Mouse (Mus musculus) midbrain, embryonic 10.5 days (tissue): Measurements from ENCODE around the gene Coil. TPM values are rescaled to one million over a fixed set of nuclear protein-coding genes. Genes with fewer than 3 reads are reported as not detected.
"Not testable (repeated sequence)": the region's sequence is repeated elsewhere in the genome, so short reads cannot be mapped to it uniquely, and the experiment has no call there.

Experiments
- DNase-seq: peaks from one replicate; pipeline ENCODE4 v3.0.0-alpha.2; 2017; ENCODE audit warnings: low spot score
- H3K27ac ChIP-seq: fragments of 300-500 bp; sonication (generic); replicated peaks from 2 replicates; pipeline ENCODE4 v1.5.1; 2016; ENCODE audit warnings: mild to moderate bottlenecking
- H3K27me3 ChIP-seq: fragments of 300-500 bp; sonication (generic); 2 replicates; pipeline ENCODE4 v1.6.1; 2016; ENCODE audit warnings: low read depth, mild to moderate bottlenecking; ENCODE audit not compliant: poor library complexity, severe bottlenecking
- H3K36me3 ChIP-seq: fragments of 300-500 bp; sonication (generic); 2 replicates; pipeline ENCODE4 v1.6.1; 2016; ENCODE audit warnings: mild to moderate bottlenecking, moderate library complexity
- H3K4me1 ChIP-seq: fragments of 300-500 bp; sonication (generic); 2 replicates; pipeline ENCODE4 v1.6.1; 2016
- H3K4me3 ChIP-seq: fragments of 300-500 bp; sonication (generic); 2 replicates; pipeline ENCODE4 v1.5.1; 2016; ENCODE audit warnings: mild to moderate bottlenecking, moderate library complexity
- H3K9me3 ChIP-seq: fragments of 300-500 bp; sonication (generic); replicated peaks from 2 replicates; pipeline ENCODE4 v1.6.1; 2016; ENCODE audit warnings: mild to moderate bottlenecking
- WGBS: fragments of 180-500 bp; shearing (Covaris S2); methylation state at CpG from one replicate; pipeline ENCODE4 v1.1.7; 2016; 5-methylcytosine and 5-hydroxymethylcytosine counted together
- polyA plus RNA-seq: library from polyadenylated mRNA; unstranded; fragments of >200 nt; fragmentation: Nextera tagmentation; extraction: Ambion mirVana; gene quantifications from 2 replicates; pipeline ENCODE4 v1.2.1, GENCODE M21; 2016

Coil gene
- polyA plus RNA-seq, 1 experiment from 2014 or later, result 30.3 TPM

DNA sequence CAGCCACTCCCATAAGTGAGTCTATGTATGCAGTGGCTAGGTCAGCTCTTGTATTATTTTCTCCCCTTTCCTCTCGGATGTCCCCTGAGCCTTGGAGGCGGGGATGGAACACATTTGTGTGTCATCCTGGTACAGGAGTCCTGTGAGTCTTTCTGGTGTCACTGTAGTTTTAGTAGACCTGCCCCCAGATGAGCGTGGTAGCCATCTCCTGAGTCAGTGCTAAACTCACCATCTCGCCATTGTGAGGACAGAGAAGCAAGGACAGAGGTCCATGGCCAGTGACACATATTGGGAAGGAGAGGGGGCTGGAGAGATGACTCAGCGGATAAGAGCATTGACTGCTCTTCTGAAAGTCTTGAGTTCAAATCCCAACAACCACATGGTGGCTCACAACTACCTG, 7.1 kb downstream of the Coil start:
- H3K36me3 ChIP-seq, result peaks cover 23% of the 10 kb centered on the region
- WGBS, result 92% methylated on average over 5 of the region's 5 CpGs
- no peak overlapping the region for H3K4me3 ChIP-seq
- peaks cover 15% of the 10 kb centered on the region for H3K4me1 ChIP-seq
- H3K27ac ChIP-seq, result no peak overlapping the region
- H3K9me3 ChIP-seq, result no peaks in the 10 kb centered on the region
- no peak for DNase-seq
- H3K27me3 ChIP-seq, result no peaks in the 10 kb centered on the region

DNA sequence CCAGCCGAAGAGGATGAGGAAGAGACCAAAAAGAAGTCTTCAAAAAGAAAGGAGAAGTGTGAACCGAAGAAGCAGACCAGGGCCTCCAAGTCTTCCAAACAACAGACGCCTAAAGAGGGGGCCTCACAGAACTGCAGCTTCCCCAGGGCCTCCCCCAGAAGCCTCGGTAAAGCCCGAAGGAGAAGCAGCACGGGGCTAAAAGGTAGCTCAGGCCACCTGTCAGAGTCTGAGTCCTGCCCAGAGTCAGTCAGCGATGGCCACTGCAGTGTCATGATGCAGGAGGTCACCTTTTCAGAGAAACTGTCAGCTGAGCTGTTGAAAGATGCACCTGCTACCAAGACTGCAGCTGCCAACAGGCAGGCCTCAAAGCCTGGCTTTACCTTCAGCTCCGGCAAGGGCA, 11.3 kb downstream of the Coil start:
- Histone ChIP-seq H3K27me3 (no peaks in the 10 kb centered on the region), H3K36me3 (peaks cover 63% of the 10 kb centered on the region), H3K4me3 (no peak overlapping the region), H3K4me1 (no peaks in the 10 kb centered on the region), H3K27ac (no peak overlapping the region), H3K9me3 (no peaks in the 10 kb centered on the region)
- WGBS, result 91% methylated on average over 8 of the region's 8 CpGs
- no peak for DNase-seq

DNA sequence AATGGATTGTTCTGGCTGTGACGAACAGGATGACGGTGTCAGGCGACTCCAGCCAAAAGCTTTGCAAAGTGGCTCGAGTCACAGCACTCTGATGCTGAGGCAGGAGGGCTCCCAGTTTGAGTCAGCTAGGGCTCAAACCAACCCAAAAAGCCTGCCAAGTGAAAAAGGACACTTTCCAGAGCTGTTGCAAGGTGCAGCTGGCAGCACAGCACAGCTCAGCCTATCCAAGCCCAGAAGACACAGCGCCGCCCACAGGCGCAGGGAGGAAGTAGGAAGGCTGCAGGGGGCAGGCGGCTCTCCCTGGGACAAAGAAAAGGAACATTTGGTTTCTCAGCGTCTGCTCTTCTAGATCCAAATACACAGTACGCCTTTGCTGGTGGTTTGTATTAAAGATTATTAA, 16.6 kb downstream of the Coil start:
- H3K27me3 ChIP-seq, result no peaks in the 10 kb centered on the region
- no peaks in the 10 kb centered on the region for H3K4me1 ChIP-seq
- H3K27ac ChIP-seq, result no peak overlapping the region
- no peaks in the 10 kb centered on the region for H3K9me3 ChIP-seq
- DNase-seq, result no peak
- H3K4me3 ChIP-seq, result no peak overlapping the region
- WGBS, result 87% methylated on average over 10 of the region's 10 CpGs
- H3K36me3 ChIP-seq, result peaks cover 90% of the 10 kb centered on the region

DNA sequence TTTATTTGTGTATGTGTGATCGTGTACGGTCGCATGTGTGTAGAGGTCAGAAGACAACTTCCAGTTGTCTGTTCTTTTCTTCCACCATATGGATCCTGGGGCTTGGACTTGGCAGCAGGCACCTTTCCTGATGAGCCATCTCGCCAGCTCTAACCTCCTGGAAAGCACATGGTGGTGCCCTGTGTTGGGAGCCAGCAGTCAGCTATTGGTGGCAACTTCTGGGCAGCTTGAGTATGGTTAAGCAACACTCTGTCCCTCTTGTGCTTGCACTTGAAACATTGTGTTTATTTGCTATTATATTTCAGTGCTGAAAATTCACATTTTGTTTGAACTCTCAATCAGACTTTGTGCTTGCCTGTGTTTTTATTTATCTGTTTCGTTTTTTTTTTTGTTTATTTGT, 18.9 kb downstream of the Coil start:
- 78% methylated on average over 5 of the region's 5 CpGs for WGBS
- peaks cover 70% of the 10 kb centered on the region for H3K36me3 ChIP-seq
- H3K9me3 ChIP-seq, result no peaks in the 10 kb centered on the region
- DNase-seq, result no peak
- no peak overlapping the region for H3K4me3 ChIP-seq
- H3K27ac ChIP-seq, result no peak overlapping the region
- no peaks in the 10 kb centered on the region for H3K4me1 ChIP-seq
- no peaks in the 10 kb centered on the region for H3K27me3 ChIP-seq

DNA sequence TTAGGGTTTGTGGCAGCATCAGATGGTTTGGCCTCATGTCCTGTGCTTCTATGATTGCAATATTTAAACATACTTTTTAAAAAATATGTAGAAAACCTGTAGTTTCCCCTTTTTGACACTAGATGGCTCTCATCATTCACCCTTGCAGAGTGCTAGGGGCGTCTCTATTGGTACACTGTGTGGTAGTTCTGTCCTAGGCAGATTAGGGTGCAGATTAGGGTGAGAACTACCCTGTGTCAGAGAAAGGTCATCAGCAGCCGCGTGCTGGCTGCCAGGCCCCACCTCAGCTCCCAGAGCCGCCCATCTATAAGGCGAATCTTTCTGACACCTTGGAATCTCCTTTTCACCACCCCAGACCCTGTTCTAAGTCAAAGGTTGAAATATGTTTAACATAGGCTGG, 19.5 kb downstream of the Coil start:
- Histone ChIP-seq H3K27ac (no peak overlapping the region), H3K4me1 (no peaks in the 10 kb centered on the region), H3K4me3 (no peak overlapping the region), H3K9me3 (no peaks in the 10 kb centered on the region), H3K27me3 (no peaks in the 10 kb centered on the region), H3K36me3 (peaks cover 65% of the 10 kb centered on the region)
- no peak for DNase-seq
- WGBS, result 72% methylated on average over 5 of the region's 5 CpGs

DNA sequence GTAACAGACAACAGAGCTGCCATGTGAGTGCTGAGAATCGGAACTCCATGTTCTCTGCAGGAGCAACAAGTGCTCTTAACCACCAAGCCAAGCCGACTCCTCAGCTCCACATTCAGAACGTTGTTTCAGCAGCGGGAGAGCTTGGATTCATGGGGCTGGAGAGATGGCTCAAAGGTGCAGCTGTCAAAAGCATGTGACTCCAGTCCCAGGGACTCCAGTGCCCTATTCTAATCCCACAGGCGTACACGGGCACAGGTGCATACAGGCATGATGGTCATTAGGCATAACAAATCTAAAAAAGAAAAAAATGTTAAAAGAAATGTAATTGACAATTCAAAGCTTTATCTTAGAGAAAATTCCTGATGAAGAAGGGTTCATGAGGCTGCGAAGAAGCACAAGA, 23.1 kb downstream of the Coil start:
- Histone ChIP-seq H3K36me3 (peaks cover 29% of the 10 kb centered on the region), H3K4me3 (no peak overlapping the region), H3K27me3 (peaks cover 5% of the 10 kb centered on the region), H3K9me3 (no peaks in the 10 kb centered on the region), H3K4me1 (peaks cover under 1% of the 10 kb centered on the region; the same call in 1 of the 2 replicates), H3K27ac (no peak overlapping the region)
- DNase-seq, result no peak
- WGBS, result 52% methylated on average over 7 of the region's 7 CpGs

DNA sequence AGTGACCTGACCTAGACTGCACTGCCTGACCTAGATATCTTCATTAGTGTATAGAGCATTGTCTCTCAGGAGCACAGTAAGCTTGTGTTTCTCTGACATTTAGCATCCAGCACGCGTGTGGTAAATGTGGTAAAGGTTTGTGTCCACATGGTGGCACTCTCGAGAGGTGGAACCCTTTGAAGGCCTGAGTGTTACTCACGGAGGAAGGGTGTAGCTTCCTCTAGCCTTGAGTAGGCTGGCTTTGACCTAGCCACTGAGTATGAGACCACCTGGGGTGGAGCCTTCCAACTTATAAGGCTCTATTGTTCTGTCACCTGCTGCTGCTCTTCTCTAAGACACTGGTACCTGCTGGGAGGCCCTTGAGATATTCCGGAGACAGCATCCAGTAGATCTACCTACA, 23.6 kb downstream of the Coil start:
- Histone ChIP-seq H3K27me3 (peaks cover 9% of the 10 kb centered on the region), H3K36me3 (peaks cover 25% of the 10 kb centered on the region), H3K4me1 (peaks cover 5% of the 10 kb centered on the region; the same call in 1 of the 2 replicates), H3K4me3 (no peak overlapping the region), H3K27ac (no peak overlapping the region), H3K9me3 (no peaks in the 10 kb centered on the region)
- DNase-seq, result no peak
- WGBS, result 20% methylated on average over 5 of the region's 5 CpGs

DNA sequence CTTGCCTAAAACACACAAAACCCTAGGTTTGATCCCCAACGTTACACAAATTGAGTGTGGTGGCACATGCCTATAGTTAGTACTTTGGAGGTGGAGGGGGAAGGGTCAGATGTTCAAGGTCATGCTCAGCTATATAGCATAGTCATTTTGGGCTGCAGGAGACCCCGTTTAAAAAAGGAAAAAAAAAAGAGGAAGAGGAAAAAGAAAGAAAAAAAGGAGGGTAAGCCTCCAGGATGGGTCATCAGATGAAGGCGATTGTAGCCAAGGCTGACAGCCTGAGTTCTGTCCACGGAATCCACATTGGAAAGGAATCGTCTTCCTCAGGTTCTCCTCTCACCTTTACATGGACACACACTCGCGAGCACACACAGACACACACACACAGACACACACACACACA, 24.4 kb downstream of the Coil start:
- DNase-seq, result no peak
- Histone ChIP-seq H3K36me3 (peaks cover 19% of the 10 kb centered on the region), H3K9me3 (no peaks in the 10 kb centered on the region), H3K27ac (no peak overlapping the region), H3K4me1 (peaks cover 13% of the 10 kb centered on the region), H3K4me3 (no peak overlapping the region), H3K27me3 (peaks cover 18% of the 10 kb centered on the region)
- 92% methylated on average over 7 of the region's 7 CpGs for WGBS

DNA sequence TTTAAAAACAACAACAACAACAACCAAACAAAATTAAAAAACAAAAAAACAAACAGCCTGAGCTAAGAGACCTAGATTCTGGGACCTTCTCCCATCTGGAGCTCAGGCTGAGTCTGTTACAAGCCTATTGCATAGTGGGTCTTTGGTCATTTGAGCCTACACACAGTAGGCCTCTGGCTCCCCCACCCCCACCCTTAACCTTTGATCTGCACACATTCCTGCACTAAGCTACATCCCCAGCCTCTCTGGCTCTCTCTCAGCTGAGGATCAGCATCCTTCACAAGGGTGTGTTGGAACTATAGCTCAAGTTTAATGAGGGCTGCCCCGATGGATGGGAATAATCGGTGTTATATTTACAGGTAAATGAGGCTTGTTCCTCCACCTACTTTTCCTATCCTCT, 25.6 kb downstream of the Coil start:
- H3K4me1 ChIP-seq, result peaks cover 16% of the 10 kb centered on the region
- H3K9me3 ChIP-seq, result no peaks in the 10 kb centered on the region
- H3K36me3 ChIP-seq, result peaks cover 11% of the 10 kb centered on the region
- no peak for DNase-seq
- no peak overlapping the region for H3K27ac ChIP-seq
- peaks cover 29% of the 10 kb centered on the region for H3K27me3 ChIP-seq
- WGBS, result 95% methylated on average over 2 of the region's 2 CpGs
- no peak overlapping the region for H3K4me3 ChIP-seq

DNA sequence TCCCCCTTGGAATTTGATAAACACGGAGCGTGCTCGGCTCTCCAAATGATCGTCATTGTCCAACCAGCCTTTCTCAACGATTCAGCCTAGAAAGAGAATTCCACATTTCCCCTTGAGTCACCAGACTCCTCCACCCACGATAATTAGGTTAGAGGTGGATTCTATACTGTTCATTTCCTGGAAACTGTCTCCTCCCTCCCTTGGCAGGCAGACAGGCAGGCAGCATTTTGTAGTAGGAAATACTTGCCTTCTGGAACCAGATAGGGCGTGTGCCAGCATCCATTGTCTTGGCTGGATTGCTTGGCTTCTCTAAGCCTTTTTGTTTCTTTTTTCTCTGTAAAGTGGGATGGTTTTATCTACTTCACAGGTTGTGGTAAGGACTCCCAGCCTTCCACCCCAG, 26.4 kb downstream of the Coil start:
- 86% methylated on average over 7 of the region's 7 CpGs for WGBS
- DNase-seq, result no peak
- H3K36me3 ChIP-seq, result peaks cover 3% of the 10 kb centered on the region
- H3K27me3 ChIP-seq, result peaks cover 35% of the 10 kb centered on the region
- H3K4me3 ChIP-seq, result no peak overlapping the region
- no peaks in the 10 kb centered on the region for H3K9me3 ChIP-seq
- H3K4me1 ChIP-seq, result peaks cover 16% of the 10 kb centered on the region
- no peak overlapping the region for H3K27ac ChIP-seq

DNA sequence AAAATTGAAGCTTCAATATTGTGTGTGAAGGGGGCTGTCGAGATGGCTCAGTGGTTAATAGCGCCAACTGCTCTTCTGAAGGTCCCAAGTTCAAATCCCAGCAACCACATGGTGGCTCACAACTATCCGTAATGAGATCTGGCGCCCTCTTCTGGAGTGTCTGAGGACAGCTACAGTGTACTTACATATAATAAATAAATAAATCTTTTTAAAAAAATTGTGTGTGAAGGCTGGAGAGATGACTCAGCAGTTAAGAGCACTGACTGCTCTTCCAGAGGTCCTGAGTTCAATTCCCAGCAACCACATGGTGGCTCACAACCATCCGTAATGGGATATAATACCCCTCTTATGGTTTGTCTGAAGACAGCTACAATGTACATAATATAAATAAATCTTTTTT, 27.3 kb downstream of the Coil start:
- H3K36me3 ChIP-seq, DNase-seq, H3K4me3 ChIP-seq, H3K27ac ChIP-seq, H3K9me3 ChIP-seq: not testable (repeated sequence)
- peaks cover 16% of the 10 kb centered on the region for H3K4me1 ChIP-seq
- WGBS, result 87% methylated on average over 5 of the region's 5 CpGs
- peaks cover 37% of the 10 kb centered on the region for H3K27me3 ChIP-seq

DNA sequence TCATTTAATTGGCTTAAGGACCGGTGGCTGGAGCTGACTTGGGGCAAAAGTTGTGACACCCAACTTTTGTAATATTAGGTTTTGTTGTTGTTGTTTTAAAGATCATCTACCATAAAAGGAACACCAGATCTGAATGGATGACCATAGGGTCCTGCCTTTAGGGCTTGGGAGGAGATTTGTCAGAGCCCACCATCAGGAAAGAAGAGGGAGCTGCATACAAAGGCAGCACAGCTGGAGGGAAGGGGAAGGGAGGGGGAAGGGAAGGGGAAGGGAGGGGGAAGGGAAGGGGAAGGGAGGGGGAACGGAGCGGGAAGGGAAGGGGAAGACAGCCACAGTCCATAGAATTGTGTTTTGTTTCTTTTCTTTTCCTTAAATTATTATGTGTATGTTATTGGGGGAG, 28.4 kb downstream of the Coil start:
- Histone ChIP-seq H3K36me3 (no peaks in the 10 kb centered on the region), H3K4me1 (peaks cover 22% of the 10 kb centered on the region), H3K27me3 (peaks cover 37% of the 10 kb centered on the region), H3K27ac (no peak overlapping the region), H3K9me3 (no peaks in the 10 kb centered on the region), H3K4me3 (no peak overlapping the region)
- DNase-seq, result no peak
- 14% methylated on average over 3 of the region's 3 CpGs for WGBS

DNA sequence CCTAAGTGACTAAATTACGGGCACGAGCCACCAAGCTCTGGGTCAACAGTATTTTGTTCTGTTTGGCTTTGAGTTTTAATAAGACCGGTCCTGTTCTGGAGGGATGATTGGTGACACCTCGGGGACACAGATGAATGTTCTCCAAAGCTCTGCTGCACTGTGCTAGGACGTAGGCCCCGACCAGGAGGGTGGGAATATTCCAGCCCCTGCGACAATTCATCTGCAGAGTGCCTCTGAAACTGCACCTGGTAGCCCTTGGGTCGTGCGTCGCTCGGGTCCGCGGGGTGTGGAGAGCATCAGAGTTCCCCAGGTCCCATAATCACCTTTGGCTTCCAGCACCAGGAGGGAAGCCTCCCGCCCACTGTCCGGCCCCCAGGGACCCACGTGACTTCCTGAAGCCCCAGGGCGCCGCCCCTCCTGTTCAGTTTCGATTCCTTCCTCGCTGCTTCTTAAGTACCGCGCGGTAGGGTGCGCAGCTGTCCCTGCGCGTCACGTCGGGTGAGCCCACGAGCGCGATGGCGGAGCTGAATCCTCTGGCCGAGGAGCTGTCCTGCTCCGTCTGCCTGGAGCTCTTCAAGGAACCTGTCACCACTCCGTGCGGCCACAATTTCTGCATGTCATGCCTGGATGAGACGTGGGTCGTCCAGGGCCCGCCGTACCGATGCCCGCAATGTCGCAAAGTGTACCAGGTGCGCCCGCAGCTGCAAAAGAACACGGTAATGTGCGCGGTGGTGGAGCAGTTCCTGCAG, 29.1 kb downstream of the Coil start, which contains the start of gene Trim25:
Trim25 (plus strand) TSS at position 403 of the 749 bp plus-strand sequence.
- Histone ChIP-seq H3K4me1 (peaks cover 22% of the 10 kb centered on the region), H3K4me3 (peak within 1 kb of the TSS; percentile 52), H3K27me3 (peaks cover 37% of the 10 kb centered on the region), H3K9me3 (no peaks in the 10 kb centered on the region), H3K36me3 (no peaks in the 10 kb centered on the region), H3K27ac (peak within 1 kb of the TSS; percentile 46)
- DNase-seq, result peak; percentile 50
- WGBS, result 2% methylated on average over 48 of the region's 48 CpGs
